Mouse (Mus musculus): ENCODE results near the gene Aars2.

DNA sequence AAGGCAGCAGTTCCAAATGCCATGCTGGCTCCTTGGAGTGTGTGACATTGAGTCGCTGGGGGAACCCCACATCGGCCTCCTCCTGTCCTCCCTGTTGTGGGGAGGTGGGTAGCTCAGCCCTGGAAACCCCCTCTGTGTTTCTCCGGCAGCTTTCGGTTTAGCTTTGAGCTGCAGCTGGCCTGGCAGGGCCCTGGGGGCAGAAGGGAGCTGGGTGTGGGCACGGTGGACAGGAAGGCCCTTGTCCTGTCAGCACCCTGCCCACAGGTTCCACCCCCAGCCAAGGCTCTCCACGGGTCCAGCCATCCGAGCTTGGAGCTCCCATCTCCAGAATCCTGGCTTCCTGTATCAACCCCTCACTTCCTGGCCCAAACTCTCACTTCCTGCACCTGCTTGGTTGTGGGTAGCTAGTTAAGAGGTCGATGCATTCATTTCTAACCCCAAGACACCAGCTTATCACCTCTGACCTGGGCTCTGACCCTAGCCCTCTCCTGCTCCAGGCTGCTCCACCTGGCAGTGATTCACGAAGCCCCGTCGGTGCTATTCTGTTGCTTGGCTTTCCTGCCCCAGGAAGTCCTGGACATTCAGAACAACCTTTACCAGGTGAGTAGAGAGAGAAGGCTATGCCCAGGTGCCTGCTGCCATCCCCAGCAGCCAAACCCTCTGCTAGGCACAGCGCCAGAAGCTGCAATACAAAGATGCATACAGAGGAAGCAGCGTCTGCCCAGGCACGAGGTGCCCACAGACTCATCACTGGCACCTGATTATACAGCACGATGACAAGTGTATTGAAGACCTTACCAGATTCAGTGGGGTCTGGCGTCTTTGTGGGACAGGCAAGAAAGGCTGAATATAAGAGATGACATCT is 51.6 kb downstream of the Aars2 start:
- no peak for TF ChIP-seq CTCF (IDR thresholded peaks at IDR 0.05; ENCODE audit: borderline replicate concordance, insufficient read depth, low read length)
- TF ChIP-seq POLR2A (IDR thresholded peaks at IDR 0.05; ENCODE audit: low read depth, low read length), result no peak

Data from embryonic fibroblast, embryonic 13.5 days (primary cell).